Mouse (Mus musculus) heart, adult 11 months (tissue): ENCODE measurements around the gene Mospd2.
A peak's percentile ranks its signal among the peaks of the same experiment; 100 is the strongest.

Experiments
- DNase-seq: peaks from one replicate; pipeline ENCODE4 v3.0.0; 2022

The Mospd2 gene

GRCm38 (mm10) chrX:164980193-164980775 is at the start of gene Mospd2, which contains the start of gene Fancb:
TSS of gene Mospd2 (minus strand) at chrX:164980375.
TSS of gene Fancb (plus strand) at chrX:164980592.
- peak; percentile 100 for DNase-seq

- no peak for DNase-seq
These were observed 24.7 kb upstream of the Mospd2 start, which contains the start of gene Gm17604 for GRCm38 (mm10) chrX:165004779-165005324. TSS of gene Gm17604 (minus strand) at chrX:165004829.

DNA sequence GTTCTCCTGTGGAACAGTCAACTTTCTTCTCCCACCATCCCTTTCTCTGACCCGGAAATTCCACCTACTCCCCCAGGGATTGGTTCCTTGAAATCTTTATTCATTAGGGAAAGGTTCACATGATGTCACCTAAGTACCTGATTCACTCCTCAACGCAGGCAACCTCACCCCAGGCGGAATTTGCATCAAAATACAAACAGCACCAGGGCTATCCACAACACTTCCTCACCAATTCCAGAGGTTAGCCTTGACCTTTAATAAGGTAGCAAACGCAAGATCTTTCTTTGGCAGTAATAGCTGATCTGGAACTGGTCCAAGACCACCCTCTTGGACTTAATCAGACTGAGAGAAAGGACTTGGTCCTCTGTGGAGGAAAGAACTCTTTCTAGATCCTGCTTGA is 23.0 kb upstream of the Mospd2 start:
- peak; percentile 89 for DNase-seq

- DNase-seq: no peak
These were observed 1.3 kb downstream of the Mospd2 start for GRCm38 (mm10) chrX:164978866-164979265.

GRCm38 (mm10) chrX:164971206-164971605 is 9.0 kb downstream of the Mospd2 start:
- DNase-seq: peak; percentile 83

DNA sequence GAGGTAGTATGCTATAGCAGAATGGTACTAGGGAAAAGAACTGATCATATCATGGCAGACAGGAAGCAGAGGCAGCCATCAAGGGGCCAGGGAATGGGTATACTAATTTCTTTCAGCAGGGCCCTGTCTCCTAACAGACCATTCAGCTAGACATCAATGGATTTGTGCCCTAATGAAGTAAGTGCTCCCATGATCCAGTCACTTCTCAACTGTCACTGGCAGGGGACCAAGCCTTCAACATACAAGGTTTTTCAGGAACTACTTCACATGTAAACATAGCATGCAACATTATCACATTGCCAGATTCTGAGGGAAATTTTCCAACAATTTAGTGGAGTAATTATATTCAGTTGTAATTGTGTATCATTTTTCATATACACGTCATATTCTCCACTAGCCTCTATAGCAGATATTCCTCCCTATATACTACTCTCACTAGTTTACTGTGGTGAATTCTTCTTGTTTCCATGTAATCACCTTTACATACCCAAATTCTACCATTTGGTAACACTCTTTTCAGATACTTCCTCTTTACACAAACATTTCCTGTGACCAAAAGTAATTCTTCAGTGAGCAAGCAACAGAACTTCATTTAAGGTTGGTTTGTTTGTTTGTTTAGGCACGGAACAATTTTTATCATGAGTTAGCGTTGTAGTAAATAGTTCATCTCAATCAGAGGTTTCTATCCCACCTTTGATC is 14.3 kb downstream of the Mospd2 start:
- DNase-seq: no peak

- DNase-seq: peak; percentile 95
These were observed 27.4 kb downstream of the Mospd2 start for GRCm38 (mm10) chrX:164952601-164953375.

GRCm38 (mm10) chrX:164951858-164952576 is 28.2 kb downstream of the Mospd2 start:
- peak; percentile 93 for DNase-seq

GRCm38 (mm10) chrX:164941540-164941939 is 38.6 kb downstream of the Mospd2 start:
- DNase-seq: peak; percentile 93

- no peak for DNase-seq
These were observed 67.2 kb downstream of the Mospd2 start for GRCm38 (mm10) chrX:164912993-164913392.

GRCm38 (mm10) chrX:164912186-164912585 is 68.0 kb downstream of the Mospd2 start:
- DNase-seq: no peak

GRCm38 (mm10) chrX:164901847-164902246 is 78.3 kb downstream of the Mospd2 start:
- no peak for DNase-seq

GRCm38 (mm10) chrX:164899805-164900204 is 80.4 kb downstream of the Mospd2 start:
- no peak for DNase-seq

GRCm38 (mm10) chrX:164886260-164886659 is 93.9 kb downstream of the Mospd2 start:
- DNase-seq: no peak
